Mouse (Mus musculus) embryo, embryonic 10 days (tissue): ENCODE measurements around the gene Hand2.

Experiments used
- DNase-seq: peaks from one replicate; pipeline ENCODE4 v3.0.0-alpha.2; 2015; ENCODE audit warnings: low spot score

The Hand2 gene

DNA sequence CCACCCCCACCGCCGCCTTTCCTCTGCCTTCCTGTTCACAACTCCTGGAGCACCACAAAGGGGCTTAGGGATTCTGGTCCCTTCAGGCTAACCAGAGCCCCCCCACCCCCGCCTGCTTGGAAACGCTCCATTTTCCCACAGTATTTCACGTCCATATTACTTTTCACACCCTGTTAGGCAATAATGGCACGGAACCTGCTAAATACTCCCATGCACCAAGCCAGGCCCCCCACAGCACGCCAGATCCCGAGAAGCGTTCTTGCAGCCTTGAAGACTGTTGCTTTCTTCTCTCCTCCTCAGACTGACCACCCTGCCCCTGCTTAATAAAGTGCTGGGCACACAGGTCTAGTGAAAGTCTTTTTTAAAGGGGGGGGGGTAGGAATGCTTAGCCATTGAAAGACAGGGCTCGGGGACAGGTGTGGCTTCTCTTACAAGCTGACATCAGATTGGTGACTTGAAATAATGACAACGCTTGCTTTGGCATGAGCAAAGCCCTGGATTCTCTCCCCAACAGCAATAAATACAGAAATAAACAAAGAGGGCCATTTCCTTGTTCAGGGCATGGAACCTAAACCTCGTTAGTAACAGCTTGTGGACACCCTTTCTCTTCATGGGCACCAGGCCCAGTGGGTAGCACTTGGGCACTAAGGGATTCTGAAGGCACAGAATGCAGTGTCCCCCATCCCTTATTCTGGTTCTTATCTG, 21.8 kb downstream of the Hand2 start:
- peak; percentile 4 for DNase-seq

DNA sequence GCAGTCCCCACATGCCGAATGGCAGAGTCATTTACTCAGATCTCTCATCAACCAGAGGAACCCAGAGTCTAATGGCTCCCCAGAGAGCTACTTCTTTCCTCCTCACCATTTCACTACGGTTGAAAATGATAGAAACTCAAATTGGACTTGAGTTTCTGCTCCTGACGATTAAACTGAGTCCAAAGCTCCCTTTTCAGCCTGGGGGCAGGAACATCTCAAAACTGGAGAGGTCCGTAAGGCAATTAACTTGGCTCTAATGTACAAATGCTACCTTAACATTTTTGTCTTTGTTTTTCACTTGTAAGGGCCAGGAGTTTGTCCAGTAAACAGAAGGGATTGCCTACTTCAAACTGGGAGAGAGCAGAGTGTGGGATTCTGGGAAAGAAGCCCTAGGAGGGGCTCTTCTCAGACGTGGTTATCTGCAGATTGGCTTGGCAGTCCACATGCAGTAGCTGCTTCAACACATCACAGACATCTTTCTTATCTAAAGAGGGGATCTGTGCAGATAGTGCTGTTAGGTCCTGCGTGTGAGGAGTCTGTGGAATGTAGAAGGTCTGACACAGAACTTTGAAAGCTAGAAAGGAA, 23.0 kb downstream of the Hand2 start:
- peak; percentile 7 for DNase-seq

DNA sequence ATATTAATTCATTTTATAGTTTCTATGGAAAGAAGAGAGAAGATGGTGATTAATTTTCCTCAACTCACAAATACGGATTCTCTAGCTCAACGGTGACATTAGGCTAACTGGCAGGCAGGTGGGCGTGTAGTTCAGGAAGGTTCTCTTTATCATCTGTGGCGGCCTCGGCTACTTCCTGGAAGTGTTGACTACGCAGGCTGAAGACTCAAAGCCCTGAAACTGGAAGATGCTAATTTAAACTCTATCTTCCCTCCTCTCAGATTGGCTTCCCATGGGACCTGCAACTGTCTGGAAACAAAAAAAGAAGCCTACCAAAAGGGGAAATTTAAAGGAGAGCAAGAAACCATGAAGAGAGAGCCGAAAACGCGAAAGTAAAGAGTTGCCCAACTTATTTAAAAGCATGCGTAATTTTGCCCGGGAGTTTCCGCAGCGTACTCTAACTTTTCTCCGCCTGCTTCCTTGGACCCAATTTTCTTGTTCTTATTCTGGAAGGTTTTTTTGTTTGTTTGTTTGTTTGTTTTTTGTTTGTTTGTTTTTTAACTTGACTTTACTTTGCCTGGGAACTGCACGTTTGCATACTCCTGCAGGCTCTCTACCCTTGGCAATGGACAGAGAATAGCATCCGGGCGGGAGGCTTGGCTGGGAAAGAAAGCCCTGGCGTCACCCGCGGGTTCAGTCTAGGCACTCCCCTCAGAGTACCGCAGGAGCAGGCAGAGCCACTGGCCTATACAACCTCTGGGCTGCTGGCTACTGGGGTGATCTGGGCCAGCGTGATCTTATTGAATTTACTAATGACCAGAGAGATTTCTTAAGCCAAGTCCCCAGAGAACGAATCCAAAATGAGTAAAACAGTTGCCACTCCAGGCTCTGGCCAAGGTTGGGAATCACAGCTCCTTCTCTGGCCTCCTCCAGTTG, 24.4 kb downstream of the Hand2 start:
- DNase-seq = peak; percentile 40

DNA sequence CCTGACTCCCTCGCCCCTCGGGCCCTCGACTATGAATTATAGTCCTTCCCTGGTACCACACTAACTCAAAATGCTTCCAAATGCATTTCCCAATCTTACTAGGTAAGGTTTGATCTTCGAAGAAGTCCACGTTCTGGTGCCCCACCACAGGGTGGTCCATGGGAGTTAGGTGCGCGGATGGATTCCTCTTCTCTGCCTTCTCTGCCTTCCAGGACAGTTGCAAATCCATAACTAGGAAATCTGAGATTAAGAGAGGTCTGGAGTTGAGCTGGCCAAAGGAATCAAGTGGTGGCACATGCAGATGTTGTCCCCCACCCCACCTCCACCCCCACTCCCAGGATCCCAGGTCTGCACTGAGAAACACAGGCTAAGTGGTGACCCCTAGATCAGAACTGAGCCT, 25.6 kb downstream of the Hand2 start:
- DNase-seq = peak; percentile 4

DNA sequence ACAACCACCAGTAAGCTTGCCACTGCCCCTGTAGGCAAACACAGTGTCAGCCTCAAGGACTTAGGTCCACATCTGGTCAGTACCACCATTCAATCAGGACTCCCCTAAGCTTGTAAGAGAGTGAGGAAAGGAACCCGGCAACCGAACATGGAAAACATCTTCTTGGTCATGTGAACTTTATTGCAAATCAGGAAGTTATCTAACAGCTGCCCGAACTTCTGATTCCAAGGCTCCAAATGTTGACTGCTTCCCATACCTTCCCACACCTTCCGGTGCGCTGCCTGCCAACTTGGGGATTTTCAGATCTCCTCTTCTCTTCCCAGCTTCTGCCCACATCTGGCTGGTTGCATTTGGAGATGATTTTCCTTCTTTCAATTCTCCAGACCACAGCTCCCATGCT, 26.4 kb downstream of the Hand2 start:
- DNase-seq = peak; percentile 5

DNA sequence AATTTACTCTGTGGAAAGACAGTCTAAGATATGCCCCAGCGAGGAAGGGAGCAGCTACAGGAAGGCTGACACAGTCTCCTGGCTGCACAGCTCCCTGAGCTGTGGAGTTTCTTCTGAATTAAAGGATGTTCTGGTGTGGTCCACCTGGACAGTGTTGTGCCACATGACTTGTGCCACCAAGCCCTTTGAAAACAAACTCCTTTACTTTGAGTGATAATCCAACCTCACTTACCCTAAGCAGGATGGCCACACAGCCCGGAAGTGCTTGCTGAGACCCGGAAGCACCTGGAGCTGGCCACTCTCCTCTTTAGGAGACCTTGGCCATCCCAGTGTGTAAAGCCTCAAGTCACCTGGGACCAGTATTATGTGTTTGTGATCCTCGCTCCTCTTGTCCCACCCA, 27.5 kb downstream of the Hand2 start:
- peak; percentile 4 for DNase-seq

DNA sequence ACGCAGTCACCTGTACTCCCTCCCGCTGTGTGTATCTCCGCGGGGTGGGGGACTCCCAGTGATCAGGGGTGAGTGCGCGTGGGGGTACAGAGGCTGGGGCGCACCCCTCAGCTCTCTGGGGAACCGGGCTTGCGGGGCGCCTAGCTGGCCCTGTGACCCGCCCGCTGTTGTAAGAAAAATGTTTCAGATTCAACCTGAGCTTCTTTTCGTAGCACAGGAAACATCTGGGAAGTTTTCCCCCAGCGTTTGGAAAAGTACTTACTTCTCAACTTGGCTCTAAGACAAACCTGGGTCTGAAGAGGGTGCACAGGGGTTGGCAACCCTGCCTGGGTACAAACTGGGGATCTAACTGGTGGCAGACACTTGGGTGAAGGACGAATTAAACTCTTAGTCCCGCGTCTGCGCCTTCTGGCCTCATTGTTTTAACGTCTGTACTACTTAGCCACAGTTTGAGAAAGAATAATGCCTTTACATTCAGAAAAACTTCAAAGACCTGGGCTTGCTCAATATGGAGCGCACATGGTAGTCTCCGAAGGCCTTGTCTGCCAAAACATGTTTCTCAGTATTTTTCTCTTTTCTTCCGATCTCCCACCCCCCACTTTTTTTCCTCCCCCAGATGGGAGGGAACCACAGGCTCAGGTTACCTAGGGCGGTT, 28.2 kb downstream of the Hand2 start:
- DNase-seq = peak; percentile 9

DNA sequence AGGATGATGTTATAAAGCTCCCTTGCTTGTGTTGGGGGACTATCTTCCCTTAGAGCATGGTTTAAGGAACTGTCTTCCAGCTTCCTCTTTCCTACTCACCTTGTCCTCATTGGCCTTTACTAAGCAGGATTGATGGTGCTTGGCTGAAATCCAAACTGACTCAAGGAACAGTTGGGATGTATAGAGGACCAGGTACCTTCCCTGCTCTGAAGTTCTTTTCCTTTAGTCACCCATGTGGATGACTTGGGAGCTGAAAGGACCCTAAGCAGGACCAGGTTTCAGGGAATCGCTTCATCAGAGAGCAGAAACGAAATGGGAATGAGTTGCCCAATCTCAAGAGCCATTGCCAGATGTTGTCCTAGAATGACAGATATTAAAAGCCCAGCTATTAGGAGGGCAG, 31.1 kb downstream of the Hand2 start:
- no peak for DNase-seq

DNA sequence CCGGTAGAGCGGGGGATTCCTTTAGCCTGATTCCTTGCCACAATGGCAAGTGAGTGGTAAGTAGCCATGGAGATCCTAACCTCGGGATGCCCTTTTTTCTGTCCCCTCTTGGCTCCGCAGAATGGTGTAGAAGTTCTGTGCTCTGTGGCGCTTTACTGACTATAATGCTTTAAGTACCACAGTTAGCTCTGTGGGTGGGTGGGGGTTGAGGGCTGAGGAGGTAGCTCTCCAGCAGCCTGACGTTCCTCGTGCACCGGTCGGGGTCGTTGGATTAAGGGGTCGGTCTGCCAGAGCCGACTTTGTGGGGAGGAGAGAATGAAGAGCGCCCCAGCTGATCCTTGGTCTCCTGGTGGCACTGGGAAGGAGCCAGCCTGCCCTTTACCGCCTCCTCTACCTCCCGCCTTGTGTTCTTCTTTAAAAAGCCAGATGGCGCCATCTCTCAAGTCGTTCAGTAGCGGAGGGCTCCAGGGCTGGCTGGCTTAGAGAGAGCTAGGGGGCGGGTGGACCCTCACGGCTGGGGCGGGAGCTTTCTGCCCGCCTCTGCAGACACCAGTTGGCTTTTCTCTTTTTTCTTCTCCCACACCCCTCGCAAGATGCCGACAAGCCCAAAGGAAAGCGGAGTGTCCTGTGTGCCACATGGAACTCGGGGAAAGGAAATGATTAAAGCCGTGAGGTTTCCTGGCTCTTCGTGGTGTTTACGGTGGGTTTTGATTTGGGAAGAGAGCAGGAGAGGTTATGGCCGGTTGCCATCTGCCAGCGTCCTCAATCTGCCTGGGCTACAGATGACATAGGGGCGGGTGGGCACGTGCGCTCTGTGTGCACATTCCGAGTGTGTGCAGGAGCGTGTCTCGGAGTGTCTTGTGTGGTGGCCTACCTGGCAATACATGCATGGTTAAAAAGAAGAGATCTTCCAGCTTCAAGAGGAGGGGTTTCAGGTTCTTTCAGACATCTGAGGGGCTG, 32.8 kb downstream of the Hand2 start:
- peak; percentile 92 for DNase-seq

DNA sequence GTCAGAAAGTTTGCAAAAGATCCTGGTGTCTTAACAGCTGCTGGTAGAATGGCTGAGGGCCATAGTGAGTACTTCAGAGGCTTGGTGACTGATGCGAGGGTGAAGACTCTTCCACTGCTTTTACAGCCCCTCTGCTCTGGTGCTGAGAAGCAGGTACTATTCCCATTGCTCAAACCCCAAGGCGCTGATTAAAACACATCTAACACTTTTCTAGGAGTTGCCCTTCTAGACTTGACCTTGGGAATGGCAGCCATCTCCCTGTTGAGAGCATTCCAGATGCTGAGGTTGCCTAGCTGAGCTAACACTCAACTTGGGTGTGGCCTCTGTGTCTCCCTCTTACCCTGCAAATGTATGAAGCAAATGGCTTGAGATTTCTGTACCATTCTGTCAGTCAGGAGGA, 34.1 kb downstream of the Hand2 start:
- DNase-seq = no peak

DNA sequence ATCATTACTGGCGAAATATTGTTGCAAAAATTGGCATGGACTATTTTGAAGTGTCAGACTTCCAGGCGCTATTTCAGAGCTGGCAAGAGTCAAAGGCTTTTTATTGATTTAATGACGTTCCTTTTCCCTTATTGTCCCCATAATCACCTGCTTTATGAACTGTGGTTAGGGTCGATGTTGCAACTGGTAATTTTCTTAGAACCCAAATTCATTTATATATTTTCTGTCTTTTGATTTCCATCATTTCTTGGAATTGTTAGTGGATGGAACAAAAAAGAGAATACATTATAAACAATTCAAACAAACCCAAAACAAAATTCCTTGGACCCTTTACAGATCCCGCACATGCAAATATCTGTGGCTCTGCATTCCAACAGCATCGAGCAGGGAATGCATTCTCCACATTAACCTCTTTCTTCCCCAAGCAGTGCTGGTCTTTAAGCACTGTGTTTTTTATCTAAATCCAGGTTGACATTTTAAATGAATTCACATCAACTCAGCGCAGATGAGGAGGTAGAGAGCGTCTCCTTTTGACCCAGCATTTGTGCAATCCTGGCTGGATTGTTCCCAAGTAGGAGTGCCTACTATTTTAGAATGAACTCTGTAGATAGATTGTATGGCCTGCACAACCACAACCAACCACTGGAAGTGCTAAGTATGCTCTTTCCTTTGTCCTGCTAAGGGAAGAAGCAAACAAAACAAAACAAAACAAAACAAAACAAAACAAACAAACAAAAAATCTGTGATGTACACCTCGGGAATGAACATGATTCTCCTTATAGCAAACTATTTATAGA, 35.9 kb downstream of the Hand2 start:
- DNase-seq = no peak

DNA sequence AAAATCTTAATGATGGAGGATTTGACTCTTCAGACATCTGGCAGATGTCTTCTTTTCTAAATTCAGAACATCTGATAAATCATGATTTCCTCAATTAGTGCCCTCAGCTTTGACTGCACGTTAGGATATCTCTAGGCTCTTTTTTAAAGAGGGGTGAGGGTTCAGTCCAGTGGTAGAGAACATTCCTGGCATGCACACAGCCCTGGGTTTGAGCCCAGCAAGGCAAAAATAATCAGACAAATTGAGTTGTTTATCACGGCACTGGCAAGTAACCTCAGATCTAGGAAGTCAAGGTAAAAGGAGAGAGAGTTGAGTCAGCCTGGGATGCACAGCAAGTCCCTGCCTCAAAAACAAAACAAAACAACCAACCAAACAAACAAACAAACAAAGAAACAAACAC, 39.7 kb downstream of the Hand2 start:
- no peak for DNase-seq

DNA sequence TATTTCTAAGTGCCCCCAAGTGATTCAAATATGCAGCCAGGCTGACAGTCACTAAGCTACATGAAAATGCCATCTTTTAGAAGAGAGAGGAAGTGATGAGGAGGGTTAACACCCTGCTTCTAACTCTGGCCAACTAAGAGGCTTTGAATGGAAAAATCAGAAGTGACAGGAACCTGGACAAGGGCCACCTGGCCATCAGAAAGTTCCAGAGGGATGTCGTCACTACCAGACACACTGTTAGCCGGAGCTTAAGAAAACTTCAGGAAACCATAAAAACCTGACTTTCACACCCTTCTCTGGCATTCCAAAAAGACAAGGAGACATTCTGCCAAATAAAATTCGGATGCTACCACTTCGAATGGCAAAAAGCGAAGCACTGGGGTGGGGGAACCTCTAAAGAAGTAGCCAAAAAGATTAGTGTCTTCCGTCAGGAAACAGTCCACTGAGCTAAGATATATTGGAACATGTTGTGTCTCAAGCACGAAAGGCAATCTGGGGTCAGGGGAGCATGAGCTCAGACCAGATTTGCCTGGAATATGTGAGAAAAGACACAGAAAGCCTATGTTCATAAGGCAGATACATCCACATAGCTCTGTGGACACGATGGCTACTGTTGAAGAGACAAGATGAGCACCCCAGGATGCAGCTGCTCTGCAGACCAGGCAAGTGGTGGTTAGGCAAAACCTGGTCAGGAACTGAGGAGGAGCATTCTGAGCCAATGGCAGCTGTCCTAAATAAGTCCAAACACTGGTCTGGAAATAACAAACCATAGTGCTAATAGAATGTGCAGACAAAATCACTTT, 40.4 kb downstream of the Hand2 start:
- DNase-seq = no peak

DNA sequence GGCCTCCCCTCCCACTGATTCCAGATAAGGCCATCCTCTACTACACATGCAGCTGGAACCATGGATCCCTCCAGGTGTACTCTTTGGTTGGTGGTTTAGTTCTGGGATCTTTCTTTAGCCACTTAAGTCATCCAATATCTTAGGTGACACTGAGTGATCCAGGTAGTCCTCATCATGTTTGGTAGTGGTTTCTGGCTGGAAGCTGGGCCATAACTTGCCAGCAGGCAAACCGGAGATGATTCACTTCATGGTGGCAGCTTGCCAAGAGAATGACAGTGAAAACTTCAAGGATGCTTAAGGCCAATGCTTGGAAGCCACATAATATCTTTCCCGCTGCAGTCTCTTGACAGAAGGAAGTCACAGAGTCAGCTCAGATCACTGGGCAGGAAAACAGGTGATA, 42.1 kb downstream of the Hand2 start:
- DNase-seq = no peak

DNA sequence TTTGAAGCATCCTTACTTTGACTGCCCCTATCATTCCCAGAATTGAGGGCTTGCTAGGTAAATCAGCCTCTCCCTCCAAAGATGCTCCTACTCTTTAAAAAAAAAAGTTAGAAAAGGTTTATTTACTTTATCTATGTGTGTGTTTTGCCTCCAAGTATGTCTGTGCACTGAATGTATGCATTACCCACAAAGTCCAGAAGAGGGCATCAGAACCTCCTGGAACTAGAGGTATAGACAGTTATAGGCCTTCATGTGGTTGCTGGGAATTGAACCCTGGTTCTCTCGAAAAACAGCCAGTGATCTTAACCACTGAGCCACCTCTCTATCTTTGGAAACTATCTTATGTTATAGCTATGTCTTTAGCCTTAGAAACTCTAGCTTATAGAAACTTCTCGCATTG, 53.3 kb downstream of the Hand2 start:
- DNase-seq = no peak
